Mouse (Mus musculus) ovary, adult 10 weeks (tissue): Measurements from ENCODE around the gene Gpr55. TPM values are rescaled to one million over a fixed set of nuclear protein-coding genes. Genes with fewer than 3 reads are reported as not detected.

Experiments used
- polyA plus RNA-seq: library from polyadenylated mRNA; stranded (reverse); fragments of 350-450 nt; fragmentation: Illumina TruSeq; extraction: RNeasy Lipid Tissue Mini Kit (QIAGEN cat#74804); gene quantifications from one replicate; pipeline ENCODE4 v1.2.3, GENCODE M21; 2014

The Gpr55 gene
- 0.31 TPM for polyA plus RNA-seq

DNA sequence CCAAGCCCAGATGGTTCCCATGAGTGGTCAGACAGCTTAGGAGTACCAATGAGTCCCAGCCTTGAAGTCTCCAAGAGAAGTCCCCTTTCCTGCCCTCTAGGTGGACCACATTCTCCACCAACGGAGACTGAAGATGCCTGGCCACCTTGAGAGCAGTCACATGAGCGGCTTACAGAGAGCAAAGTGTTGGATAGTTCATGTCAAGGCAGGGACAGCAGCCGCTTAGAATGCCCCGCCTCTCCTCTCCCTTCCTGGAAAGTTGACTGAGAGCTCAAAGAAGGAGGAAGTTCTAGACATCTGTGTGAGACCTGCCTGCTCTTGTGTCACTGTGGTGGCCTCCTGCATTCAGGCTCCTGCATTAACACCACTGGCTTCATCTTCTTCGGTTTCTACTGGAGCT is at the start of gene Gpr55:
Gpr55 (minus strand) TSS at position 135 of the 400 bp plus-strand sequence.

DNA sequence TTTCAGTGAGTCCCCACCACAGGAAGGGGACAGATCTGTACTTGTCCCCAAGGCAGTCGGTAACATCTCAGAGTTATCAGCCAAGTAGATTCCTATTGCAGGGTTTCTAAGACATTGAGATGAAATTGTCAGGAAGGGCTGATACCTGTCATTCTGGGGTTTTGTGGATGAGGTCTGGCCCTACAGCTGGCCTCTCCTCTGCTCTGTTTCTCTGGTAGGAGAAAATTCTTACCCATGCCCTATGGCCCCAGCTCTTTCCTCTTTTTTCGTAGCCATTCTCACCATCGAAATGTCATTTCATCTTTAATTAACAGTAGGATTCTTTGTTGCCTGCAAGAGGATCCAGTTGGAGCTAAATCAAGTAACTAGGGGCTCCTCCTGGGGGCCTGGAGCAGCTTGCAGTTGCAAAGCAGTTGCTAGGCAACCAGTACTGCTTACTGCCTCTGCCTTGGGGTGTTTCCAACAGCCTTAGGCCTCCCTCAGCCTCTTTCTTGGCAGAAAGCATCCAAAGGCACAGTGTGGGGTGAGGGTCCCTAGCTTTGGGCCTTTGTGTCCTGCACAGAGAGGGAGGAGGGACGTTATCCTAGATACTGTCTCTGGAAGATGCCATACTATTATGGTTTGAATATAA is 32.6 kb downstream of the Gpr55 start, which contains the start of gene 4933407L21Rik:
4933407L21Rik (plus strand) TSS at position 427 of the 631 bp plus-strand sequence.

DNA sequence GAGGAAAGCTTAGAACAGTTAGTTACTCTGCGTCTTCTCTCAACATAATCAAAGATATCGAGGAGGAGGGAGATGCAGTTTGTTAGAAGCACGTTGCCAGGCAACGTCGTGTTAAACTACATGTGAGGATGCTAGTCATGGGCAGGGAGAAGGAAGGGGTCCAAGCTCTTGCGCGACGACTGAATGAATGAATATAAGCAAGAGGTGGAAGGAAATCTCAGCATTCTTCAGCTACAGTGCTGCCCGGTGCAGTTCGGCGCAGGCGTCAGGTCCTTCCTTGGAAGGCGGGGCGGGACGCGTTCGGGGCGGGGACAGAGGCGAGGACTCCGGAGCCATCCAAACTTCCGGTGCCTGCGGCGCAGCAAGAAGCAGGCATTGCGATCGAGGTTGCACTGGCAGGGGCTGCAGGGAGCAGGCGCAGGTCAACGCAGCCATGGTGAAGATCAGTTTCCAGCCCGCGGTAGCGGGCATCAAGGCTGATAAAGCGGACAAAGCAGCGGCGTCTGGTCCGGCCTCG is 66.5 kb downstream of the Gpr55 start, which contains the start of gene Itm2c:
Itm2c (plus strand) TSS at position 51 of the 517 bp plus-strand sequence.

Other genes starting within 250 kb of the Gpr55 start
- gene A630001G21Rik, start 182.4 kb downstream of the Gpr55 start, polyA plus RNA-seq, result 1.6 TPM
- gene Cab39, start 167.6 kb downstream of the Gpr55 start, polyA plus RNA-seq, result 214 TPM
- 5.5 TPM for gene Itm2c, start 66.7 kb downstream of the Gpr55 start, polyA plus RNA-seq
- not detected for gene 4933407L21Rik, start 32.5 kb downstream of the Gpr55 start, polyA plus RNA-seq
- not detected for gene Spata3, start 55.8 kb upstream of the Gpr55 start, polyA plus RNA-seq
- gene 2810459M11Rik, start 84.9 kb upstream of the Gpr55 start, polyA plus RNA-seq, result 0.51 TPM
- gene Psmd1, start 103.4 kb upstream of the Gpr55 start, polyA plus RNA-seq, result 237 TPM
- gene Htr2b, start 151.0 kb upstream of the Gpr55 start, polyA plus RNA-seq, result 1.1 TPM
- not detected for gene Gm21972, start 172.6 kb upstream of the Gpr55 start, polyA plus RNA-seq
- 11.9 TPM for gene Armc9, start 193.8 kb upstream of the Gpr55 start, polyA plus RNA-seq